Mouse (Mus musculus) cortical plate, adult 2 months (tissue): ENCODE measurements around the gene Il4ra. TPM values are rescaled to one million over a fixed set of nuclear protein-coding genes. Genes with fewer than 3 reads are reported as not detected.

Experiments
- H3K27ac ChIP-seq: fragments of 200-500 bp; 2 replicates; pipeline ENCODE4 v1.5.1; 2012; ENCODE audit warnings: low read length, control low read depth, inconsistent platforms; ENCODE audit not compliant: insufficient read depth
- H3K4me1 ChIP-seq: fragments of 200-500 bp; 2 replicates; pipeline ENCODE4 v1.6.1; 2011; ENCODE audit warnings: low read length; ENCODE audit not compliant: control insufficient read depth, insufficient read depth
- H3K4me3 ChIP-seq: fragments of 200-500 bp; 2 replicates; pipeline ENCODE4 v1.5.1; 2011; ENCODE audit warnings: mild to moderate bottlenecking, low read length, control low read depth; ENCODE audit not compliant: insufficient read depth
- CTCF ChIP-seq: fragments of 200-500 bp; IDR thresholded peaks from 2 replicates; pipeline ENCODE4 v1.5.1; 2011; ENCODE audit warnings: mild to moderate bottlenecking, control low read depth, low read length; ENCODE audit not compliant: insufficient read depth; ENCODE audit errors: extremely low read depth
- POLR2A ChIP-seq: fragments of 200-500 bp; IDR thresholded peaks from 2 replicates; pipeline ENCODE4 v1.6.1; 2011; ENCODE audit warnings: mild to moderate bottlenecking, low read length, control low read depth; ENCODE audit not compliant: insufficient read depth; ENCODE audit errors: extremely low read depth
- polyA plus RNA-seq: library from polyadenylated mRNA; depleted of rRNA; stranded (reverse); fragments of >200 nt; gene quantifications from 2 replicates; pipeline ENCODE4 v1.2.3, GENCODE M21; 2012

Il4ra gene
- polyA plus RNA-seq, 1 experiment, result 6.2 TPM

DNA sequence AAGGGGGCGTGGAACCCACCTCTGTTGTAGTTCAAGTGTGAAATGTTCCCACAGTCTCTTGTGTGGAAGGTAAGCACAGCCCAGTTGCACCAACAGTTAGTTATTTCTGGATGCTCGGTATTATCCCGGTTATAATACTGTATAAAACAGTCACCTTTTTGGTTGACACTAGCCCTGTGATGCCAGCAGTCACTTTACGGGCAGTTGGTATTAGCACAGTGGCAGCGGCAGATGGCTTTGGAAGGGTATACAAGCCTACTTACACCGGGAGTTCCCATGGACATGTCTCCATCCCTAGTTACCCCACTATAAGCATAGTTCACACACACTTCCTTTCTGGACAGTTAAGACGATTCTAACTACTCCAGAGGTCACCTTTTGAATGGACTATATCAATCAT lies 6.6 kb upstream of the Il4ra start:
- no peak overlapping the region for H3K27ac ChIP-seq
- TF ChIP-seq CTCF (no peak), POLR2A (no peak)
- no peak overlapping the region for H3K4me3 ChIP-seq
- H3K4me1 ChIP-seq, result no peaks in the 10 kb centered on the region

DNA sequence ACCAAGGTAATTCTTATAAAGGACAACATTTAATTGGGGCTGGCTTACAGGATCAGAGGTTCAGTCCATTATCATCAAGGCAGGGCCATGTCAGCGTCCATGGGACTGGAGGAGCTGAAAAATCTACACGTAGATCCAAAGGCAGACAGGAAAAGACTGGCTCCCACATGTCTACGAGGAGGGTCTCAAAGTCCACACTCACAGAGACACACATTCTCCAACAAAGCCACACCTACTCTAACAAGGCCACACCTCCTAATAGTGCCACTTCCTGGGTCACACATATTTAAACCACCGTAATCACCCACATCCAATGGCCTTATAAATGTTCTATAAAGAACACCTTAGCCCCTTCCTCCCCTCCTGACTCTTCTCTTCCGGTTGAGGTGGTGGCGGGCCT lies 5.2 kb upstream of the Il4ra start:
- H3K4me1 ChIP-seq, result no peaks in the 10 kb centered on the region
- no peak overlapping the region for H3K4me3 ChIP-seq
- H3K27ac ChIP-seq, result no peak overlapping the region
- no peak for TF ChIP-seq POLR2A

DNA sequence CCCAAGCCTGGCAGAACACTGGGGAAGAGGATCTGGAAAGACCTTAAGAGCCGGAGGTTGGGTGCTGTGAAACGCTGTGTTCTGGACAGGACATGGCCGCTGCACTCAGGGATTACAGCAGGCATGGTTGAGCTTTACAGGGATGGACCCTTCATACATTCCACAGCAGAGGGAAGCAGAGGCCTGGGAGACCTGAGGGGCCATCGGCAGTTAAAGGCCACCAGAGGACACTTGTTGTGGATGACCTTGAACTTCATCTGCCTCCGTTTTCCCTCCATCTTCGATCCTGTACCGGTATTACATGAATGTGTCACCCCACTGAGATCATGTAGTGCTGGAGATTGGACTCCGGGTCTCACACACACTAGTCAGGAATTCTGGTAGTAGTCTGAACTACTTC lies 2.0 kb upstream of the Il4ra start:
- Histone ChIP-seq H3K4me3 (no peak overlapping the region), H3K4me1 (no peaks in the 10 kb centered on the region), H3K27ac (no peak overlapping the region)
- TF ChIP-seq CTCF (no peak), POLR2A (no peak)

DNA sequence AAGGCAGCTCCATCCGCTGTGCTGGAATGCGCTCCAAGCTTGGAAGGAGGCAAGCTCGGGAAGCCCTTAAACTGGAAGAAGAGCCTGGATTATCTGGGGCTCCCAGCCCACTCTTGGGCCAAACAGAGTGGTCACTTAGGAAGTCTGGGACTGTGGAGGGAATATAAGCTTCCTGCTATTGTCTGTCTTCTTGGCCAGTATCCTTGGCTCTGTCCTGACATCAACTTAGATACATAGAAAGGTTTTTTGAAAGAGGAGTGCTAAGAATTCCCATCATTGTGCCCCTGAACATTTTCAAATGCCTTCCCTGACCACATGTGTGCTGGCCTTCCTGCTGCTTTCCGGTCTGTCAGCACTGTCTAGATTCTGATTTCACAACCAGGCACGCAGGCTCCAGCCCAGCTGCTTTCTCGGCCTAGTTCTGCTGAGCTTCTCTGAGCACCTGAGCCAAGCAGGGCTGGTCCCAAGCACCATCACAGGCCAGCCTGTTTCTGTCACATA lies 989 bp upstream of the Il4ra start:
- Histone ChIP-seq H3K4me3 (no peak overlapping the region), H3K27ac (no peak overlapping the region), H3K4me1 (no peaks in the 10 kb centered on the region)
- no peak for TF ChIP-seq CTCF
- no peak for TF ChIP-seq POLR2A

DNA sequence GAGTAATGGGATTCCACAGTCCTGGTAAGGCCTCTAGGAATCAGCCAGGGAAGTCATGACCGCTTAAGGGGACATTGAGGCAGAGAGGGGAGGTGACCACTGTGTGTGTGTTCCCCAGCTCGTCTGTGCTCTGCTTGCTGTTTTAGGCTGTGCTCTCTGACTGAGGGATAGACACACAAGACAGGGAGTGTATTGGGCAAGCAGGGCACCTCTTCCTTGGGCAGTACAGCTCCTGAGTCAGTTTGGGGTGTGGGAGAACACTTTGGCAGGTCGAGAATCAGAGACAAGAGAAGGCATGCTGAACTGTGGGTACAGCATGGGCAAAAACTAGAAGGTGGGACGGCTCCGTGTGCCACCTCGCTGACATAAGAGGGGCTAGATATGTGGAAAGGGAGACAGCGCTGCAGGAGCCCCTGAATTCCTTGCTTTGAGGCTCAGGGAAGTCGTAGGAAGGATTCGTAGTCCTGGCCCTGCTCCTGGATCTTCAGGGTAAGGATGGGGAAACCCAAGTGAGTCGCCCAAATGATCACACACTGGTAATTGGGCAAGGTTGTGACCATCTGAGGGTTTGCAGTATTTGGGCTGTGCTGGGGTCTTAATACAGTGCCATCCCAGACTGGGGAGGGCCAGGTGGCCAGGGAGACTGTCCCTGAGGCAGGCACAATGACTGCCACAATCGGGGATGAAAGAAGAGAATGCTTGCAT lies 1.1 kb downstream of the Il4ra start:
- Histone ChIP-seq H3K4me1 (no peaks in the 10 kb centered on the region), H3K4me3 (peak overlapping the region; percentile 48), H3K27ac (no peak overlapping the region)
- no peak for TF ChIP-seq POLR2A

DNA sequence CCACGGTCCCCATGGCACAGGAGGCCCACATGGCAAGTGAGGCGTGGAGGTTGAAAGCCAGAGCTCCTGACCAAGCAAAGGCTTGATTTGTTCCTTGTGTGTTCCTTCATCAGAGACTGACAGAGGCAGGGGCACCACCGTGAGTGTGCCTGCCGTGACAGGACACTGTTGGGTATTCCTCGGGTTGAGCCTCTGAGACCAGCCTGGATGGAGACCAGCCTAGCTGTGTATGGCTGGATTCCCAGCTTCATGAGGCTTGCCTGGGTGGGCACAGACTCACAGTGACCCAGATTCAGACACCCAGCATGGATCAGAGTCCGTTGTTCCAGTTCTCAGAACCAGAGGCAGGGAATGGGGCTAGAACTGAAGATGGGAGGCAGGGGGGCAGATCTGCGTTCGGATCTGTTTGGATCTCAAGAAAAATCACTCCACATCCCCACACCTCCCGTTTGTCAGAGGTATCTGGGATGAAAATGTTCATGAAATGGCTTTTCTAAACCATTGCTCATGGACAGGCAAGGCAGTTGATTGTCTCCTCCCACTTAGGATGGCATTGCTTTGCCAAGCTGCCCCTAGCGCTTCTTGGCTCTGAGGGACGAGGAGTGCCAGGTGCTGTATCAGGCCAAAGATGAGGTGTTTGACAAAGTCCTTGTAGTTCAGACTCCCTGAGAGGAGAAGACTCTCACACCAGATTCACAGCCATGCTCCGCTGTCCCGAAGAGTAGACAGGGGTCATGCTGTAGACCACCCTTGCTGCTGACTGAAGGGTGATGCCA lies 1.9 kb downstream of the Il4ra start:
- no peak overlapping the region for H3K4me3 ChIP-seq
- H3K27ac ChIP-seq, result no peak overlapping the region
- TF ChIP-seq POLR2A, result no peak
- TF ChIP-seq CTCF, result no peak
- no peaks in the 10 kb centered on the region for H3K4me1 ChIP-seq

DNA sequence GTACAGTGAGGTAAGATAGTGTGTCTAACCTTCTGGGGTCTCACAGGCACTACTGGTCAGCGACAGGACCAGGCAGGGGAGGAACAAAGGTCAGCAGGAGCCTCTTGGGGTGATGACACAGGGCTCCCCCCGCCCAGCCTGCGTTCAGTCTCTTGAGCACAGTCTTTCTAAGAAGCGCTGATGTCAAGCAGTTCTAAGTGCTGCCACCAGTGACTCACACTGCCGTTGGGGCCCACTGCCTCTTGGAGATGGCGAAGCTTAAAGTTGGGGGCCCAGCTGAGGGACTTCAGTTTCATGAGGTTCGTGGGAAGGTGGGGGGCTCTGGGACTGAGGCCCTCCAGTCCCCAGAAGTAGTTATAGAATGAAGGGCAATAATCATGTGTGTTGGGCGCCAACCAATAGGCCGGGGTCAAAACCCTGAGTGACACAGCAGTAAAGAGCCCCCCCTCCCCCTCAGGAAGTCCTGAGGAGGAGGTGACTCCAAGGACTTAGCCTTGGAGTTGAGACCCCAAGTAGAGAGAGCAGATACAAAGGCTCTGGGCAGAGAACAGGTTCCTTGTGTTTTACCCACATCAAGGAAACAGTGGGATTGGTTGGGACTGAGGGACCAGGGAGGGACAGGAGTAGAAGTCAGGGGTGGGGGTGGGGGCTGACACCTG lies 2.7 kb downstream of the Il4ra start:
- Histone ChIP-seq H3K4me1 (no peaks in the 10 kb centered on the region), H3K27ac (no peak overlapping the region), H3K4me3 (no peak overlapping the region)
- no peak for TF ChIP-seq CTCF
- TF ChIP-seq POLR2A, result no peak

DNA sequence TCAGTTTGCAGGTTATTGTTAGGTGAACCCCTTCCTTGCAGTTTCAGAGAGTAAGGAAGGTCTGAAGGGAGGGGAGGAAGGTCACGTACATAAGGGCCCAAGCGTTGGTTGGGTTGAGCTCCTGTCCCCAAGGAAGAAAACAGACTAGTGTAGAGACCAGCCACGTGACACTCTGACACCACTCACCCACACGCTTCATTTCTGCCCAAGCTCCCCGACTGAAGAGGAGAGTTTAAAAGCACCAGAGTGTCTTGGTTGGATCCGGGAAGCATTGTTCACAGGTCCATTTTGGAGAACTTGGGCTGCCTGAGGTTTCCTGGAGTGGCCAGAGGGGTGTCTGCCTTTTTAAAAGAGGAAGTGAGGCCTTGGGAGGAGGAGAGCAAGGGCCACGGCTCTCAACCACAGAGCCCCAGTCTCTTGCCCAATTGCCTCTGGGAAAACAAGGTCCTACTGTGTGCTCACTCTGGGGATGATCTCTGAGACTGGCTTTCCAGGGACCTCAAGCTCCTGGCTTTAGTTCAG lies 3.5 kb downstream of the Il4ra start:
- H3K4me1 ChIP-seq, result no peaks in the 10 kb centered on the region
- H3K4me3 ChIP-seq, result no peak overlapping the region
- no peak overlapping the region for H3K27ac ChIP-seq
- TF ChIP-seq CTCF, result no peak
- TF ChIP-seq POLR2A, result no peak

DNA sequence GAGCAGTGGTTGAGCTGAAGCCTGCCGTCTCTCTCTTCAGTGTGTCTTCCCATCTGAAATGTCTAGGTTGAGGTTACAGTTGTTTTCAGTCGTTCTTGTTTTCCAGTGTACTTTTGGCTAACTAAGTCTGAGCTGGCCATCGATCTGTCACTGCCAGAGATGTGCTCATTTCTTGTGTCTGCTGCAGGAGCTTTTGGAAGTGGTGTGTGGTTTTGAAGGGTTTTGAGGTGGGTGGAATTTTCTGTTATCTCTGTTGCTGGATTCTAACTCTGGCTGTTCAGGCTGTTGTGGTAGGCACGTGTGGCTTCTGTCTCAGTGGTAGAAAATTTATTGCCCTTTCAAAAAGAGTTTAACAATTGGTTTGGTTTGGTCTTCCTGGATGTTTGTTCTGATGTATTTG lies 4.2 kb downstream of the Il4ra start:
- no peak overlapping the region for H3K27ac ChIP-seq
- no peaks in the 10 kb centered on the region for H3K4me1 ChIP-seq
- no peak overlapping the region for H3K4me3 ChIP-seq
- TF ChIP-seq CTCF (no peak), POLR2A (no peak)
